Comparison of ENCODE assay signal across 8 mouse cellular contexts in the genomic region with DNA sequence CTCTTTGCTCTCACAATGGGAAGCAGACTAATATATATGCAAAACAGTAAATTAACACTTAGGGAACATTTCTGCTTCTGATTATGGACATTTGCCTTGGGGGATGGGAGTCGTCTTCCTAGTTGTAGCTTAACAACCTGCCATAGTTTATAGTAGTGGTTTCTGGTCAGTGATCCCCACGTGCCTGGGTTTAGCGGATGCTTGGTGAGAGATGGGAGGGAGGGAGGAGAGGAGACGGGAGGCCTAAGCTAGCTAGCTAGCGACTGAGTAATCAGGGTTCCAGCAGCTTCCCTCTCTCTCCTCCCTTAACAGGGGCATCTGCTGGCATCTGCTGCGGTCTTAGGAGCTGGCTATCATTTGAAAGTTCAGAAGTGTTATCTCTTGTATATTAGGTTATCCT. TPM values are rescaled to one million over a fixed set of nuclear protein-coding genes. Genes with fewer than 3 reads are reported as not detected.
DNase-seq lines count a peak whose midpoint lies in the region; ATAC-seq lines count a peak whose summit lies in the region.
"Had no signal": no experiment of that assay in that cellular context is flagged by ENCODE, and none has a peak within 500 bp of the region (broad histone marks: within the 10 kb centered on the region; RNA-seq: fewer than 3 reads in every experiment).

No protein-coding gene starts in this region.

- H3K9me3 ChIP-seq in heart, embryonic 14.5 days (ENCODE audit: control insufficient read depth, low read length), result no peaks in the 10 kb centered on the region
- no peaks in the 10 kb centered on the region for H3K9me3 ChIP-seq in hindbrain, embryonic 16.5 days (ENCODE audit: control insufficient read depth, low read length)
- H3K9me3 ChIP-seq: liver, embryonic 15.5 days had no signal

- H3K27me3 ChIP-seq in heart, embryonic 14.5 days (ENCODE audit: control insufficient read depth, insufficient read depth, low read length), result no peaks in the 10 kb centered on the region
- no peaks in the 10 kb centered on the region for H3K27me3 ChIP-seq in hindbrain, embryonic 16.5 days (replicated peaks; ENCODE audit: control insufficient read depth, insufficient read depth, low read length)
- H3K27me3 ChIP-seq: liver, embryonic 15.5 days had no signal

- DNase-seq in heart, adult 18-20 months, result no peak
- peak; percentile 45 for DNase-seq in retina, adult 2 months (ENCODE audit: low read depth, low spot score)
- no peak for DNase-seq in retina, embryonic 14.5 days (ENCODE audit: low spot score)
- no peak for DNase-seq in ovary, adult 18-20 months (ENCODE audit: low spot score)
- no peak for DNase-seq in layer of hippocampus, postnatal 25 days (ENCODE audit: extremely low spot score in 1 of 2, low spot score in 1 of 2)

- peaks cover 27% of the 10 kb centered on the region in 2 experiments for H3K4me1 ChIP-seq in heart, embryonic 14.5 days (ENCODE audit: control insufficient read depth in 2 of 2, insufficient read depth in 2 of 2, low read length in 2 of 2)
- peaks cover 6% of the 10 kb centered on the region for H3K4me1 ChIP-seq in hindbrain, embryonic 16.5 days (ENCODE audit: control insufficient read depth, insufficient read depth, low read depth, low read length)
- H3K4me1 ChIP-seq: liver, embryonic 15.5 days had no signal

- H3K9ac ChIP-seq in heart, embryonic 14.5 days (ENCODE audit: low read length), result peak overlapping the region; percentile 12; the same call in 1 of the 2 replicates
- H3K9ac ChIP-seq in hindbrain, embryonic 16.5 days (ENCODE audit: low read depth, low read length), result no peak overlapping the region
- H3K9ac ChIP-seq: liver, embryonic 15.5 days had no signal

- peak overlapping the region; percentile 18; the same call in 1 of the 2 replicates for H3K4me2 ChIP-seq in heart, embryonic 14.5 days (ENCODE audit: low read length)
- no peak overlapping the region for H3K4me2 ChIP-seq in hindbrain, embryonic 16.5 days (ENCODE audit: low read length)
- H3K4me2 ChIP-seq: liver, embryonic 15.5 days had no signal

- WGBS in heart, embryonic 14.5 days, result 14% methylated on average over 6 of the region's 6 CpGs
- WGBS in hindbrain, embryonic 16.5 days, result 36% methylated on average over 6 of the region's 6 CpGs

- no peak overlapping the region for H3K4me3 ChIP-seq in heart, embryonic 14.5 days (ENCODE audit: control insufficient read depth in 1 of 2, insufficient read depth in 1 of 2, low read depth in 1 of 2, low read length in 2 of 2)
- H3K4me3 ChIP-seq in hindbrain, embryonic 16.5 days (ENCODE audit: low read length), result no peak overlapping the region
- H3K4me3 ChIP-seq: liver, embryonic 15.5 days had no signal

- peak overlapping the region in 1 of 2 experiments; percentile 61; a peak in 2 of 4 replicates for H3K27ac ChIP-seq in heart, embryonic 14.5 days (replicated peaks in 1 of 2; ENCODE audit: control insufficient read depth in 1 of 2, insufficient read depth in 1 of 2, low read depth in 2 of 2, low read length in 2 of 2)
- H3K27ac ChIP-seq in hindbrain, embryonic 16.5 days (ENCODE audit: low read depth, low read length), result peak overlapping the region; percentile 2; the same call in 1 of the 2 replicates
- H3K27ac ChIP-seq: liver, embryonic 15.5 days had no signal

- ATAC-seq in heart, embryonic 14.5 days (ENCODE audit: insufficient number of reproducible peaks, insufficient read depth, low FRiP score, low read depth), result no peak
- peak; percentile 28; the same call in 1 of the 2 replicates for ATAC-seq in hindbrain, embryonic 16.5 days

- no peaks in the 10 kb centered on the region for H3K36me3 ChIP-seq in heart, embryonic 14.5 days (ENCODE audit: control insufficient read depth, insufficient read depth, low read length)
- H3K36me3 ChIP-seq in hindbrain, embryonic 16.5 days (ENCODE audit: control insufficient read depth, insufficient read depth, low read length), result no peaks in the 10 kb centered on the region
- H3K36me3 ChIP-seq: liver, embryonic 15.5 days had no signal

RNA-seq across cellular contexts. Expression of gene Sh3bgrl2, which starts 8.1 kb away (rescaled TPM):
- 13.9 and 14.2 TPM in 2 replicates for polyA plus RNA-seq in heart, embryonic 14.5 days (2014; fragmentation: Nextera tagmentation; extraction: Ambion mirVana)
- total RNA-seq in heart, adult 18-20 months (2021), result 1 to 10 TPM; 4.4 to 4.9 TPM
- 9.1 and 10.6 TPM in 2 replicates for polyA plus RNA-seq in hindbrain, embryonic 16.5 days (2015; fragmentation: Nextera tagmentation; extraction: Ambion mirVana)
- 10 to 100 TPM; 27.6 to 28.6 TPM for total RNA-seq in layer of hippocampus, postnatal 25 days (2021)

Comparison
In these comparisons a context has a peak if more than half of its experiments do, and no peak if none do; other contexts are left out.
1. RNA of gene Sh3bgrl2, which starts 8.1 kb away (total RNA-seq): 27.6 to 28.6 TPM in layer of hippocampus, postnatal 25 days; 4.4 to 4.9 TPM in heart, adult 18-20 months; every median in the first group is over 4 times any median in the second.